Mouse (Mus musculus) hindbrain, postnatal 0 days (tissue): ENCODE measurements at regions not wholly inside any gene's neighbourhood (a gene's known extent, or its start where the extent isn't known, plus 50 kb on each side); places are given as distances from the start of the nearest gene placed in this dataset.

Experiments
- ATAC-seq: fragments of 200-750 bp; cut with Nextera tagmentation; 2 replicates; pipeline ENCODE4 v1.8.0; 2017; ENCODE audit warnings: mild to moderate bottlenecking, moderate TSS enrichment, moderate library complexity
- DNase-seq: peaks from one replicate; pipeline ENCODE4 v3.0.0-alpha.2; 2015; ENCODE audit warnings: low spot score
- H3K27ac ChIP-seq: fragments of 300-500 bp; sonication (generic); 2 replicates; pipeline ENCODE4 v1.5.1; 2014; ENCODE audit warnings: mild to moderate bottlenecking
- H3K27me3 ChIP-seq: fragments of 300-500 bp; sonication (generic); 2 replicates; pipeline ENCODE4 v1.6.1; 2014; ENCODE audit warnings: low read length, mixed read lengths; ENCODE audit not compliant: insufficient read depth
- H3K36me3 ChIP-seq: fragments of 300-500 bp; sonication (generic); 2 replicates; pipeline ENCODE4 v1.6.1; 2014; ENCODE audit warnings: low read length, mixed read lengths; ENCODE audit not compliant: insufficient read depth
- H3K4me1 ChIP-seq: fragments of 300-500 bp; sonication (generic); 2 replicates; pipeline ENCODE4 v1.6.1; 2014; ENCODE audit warnings: antibody characterized with exemption, low read length, mixed read lengths; ENCODE audit not compliant: insufficient read depth
- H3K4me2 ChIP-seq: fragments of 300-500 bp; sonication (generic); 2 replicates; pipeline ENCODE4 v1.6.1; 2014; ENCODE audit warnings: low read depth, mild to moderate bottlenecking, low read length, moderate library complexity, mixed read lengths
- H3K4me3 ChIP-seq: fragments of 300-500 bp; sonication (generic); 2 replicates; pipeline ENCODE4 v1.5.1; 2014; ENCODE audit warnings: low read length
- H3K9ac ChIP-seq: fragments of 300-500 bp; sonication (generic); replicated peaks from 2 replicates; pipeline ENCODE4 v1.6.1; 2014; ENCODE audit warnings: mild to moderate bottlenecking, low read length, moderate library complexity, mixed read lengths
- H3K9me3 ChIP-seq: fragments of 300-500 bp; sonication (generic); 2 replicates; pipeline ENCODE4 v1.6.1; 2016; ENCODE audit warnings: low read length, mixed read lengths
- CTCF ChIP-seq: IDR thresholded peaks from 2 replicates; pipeline ENCODE4 v1.5.1; 2016; ENCODE audit warnings: antibody characterized with exemption, control low read depth, low read depth
- WGBS: fragments of 180-500 bp; shearing (Covaris S2); extraction: QIAGEN DNeasy Blood & Tissue Kit; methylation state at CpG from one replicate; pipeline ENCODE4 v1.1.7; 2014; 5-methylcytosine and 5-hydroxymethylcytosine counted together

DNA sequence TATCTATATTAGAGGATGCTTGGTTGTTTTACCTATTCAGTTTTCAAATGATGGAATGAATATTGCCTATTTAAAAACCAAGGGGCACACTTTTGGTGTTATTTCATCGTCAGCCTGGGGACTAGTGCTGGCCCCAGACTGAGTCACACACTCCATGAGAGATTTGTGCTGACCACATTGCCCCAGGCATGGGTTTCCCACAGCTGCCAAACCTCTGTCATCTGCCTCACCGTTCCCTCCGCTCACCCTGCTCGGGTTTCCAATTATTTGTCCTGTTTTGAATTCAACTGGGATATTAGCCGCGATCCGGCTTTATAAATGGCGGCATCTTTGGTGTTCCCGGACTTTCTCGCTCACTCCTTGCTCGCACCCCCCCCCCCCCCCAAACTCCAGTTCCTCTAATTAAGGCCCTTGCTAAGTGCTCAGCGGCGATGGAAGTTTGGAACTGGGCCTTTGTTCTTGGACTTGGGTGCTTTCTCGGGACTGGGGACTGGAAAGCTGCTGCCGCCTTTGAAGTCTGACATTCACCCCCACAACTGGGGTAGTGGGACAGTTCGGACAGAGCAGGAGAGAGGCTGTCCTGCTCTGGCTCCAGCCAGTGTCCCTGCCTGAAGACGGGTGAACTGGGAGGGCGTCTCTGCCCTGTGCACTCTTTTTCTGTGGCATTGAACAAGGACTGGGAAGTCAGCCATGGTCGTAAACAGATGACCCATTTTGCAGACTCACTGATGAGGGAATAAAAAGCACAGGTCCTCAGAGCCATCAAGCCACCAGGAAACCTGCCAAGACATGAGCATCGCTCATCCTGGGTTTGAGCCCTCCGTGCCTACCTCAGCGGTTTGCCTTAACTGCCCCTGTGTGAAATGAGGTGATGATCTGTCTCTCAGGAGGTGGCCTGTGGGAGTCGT, 67.2 kb upstream of the Mrps22 start:
- WGBS = 70% methylated on average over 23 of the region's 23 CpGs
- no peak for DNase-seq
- no peaks in the 10 kb centered on the region for H3K4me1 ChIP-seq
- H3K4me3 ChIP-seq = no peak overlapping the region
- no peak overlapping the region for H3K4me2 ChIP-seq
- no peak for TF ChIP-seq CTCF
- no peaks in the 10 kb centered on the region for H3K27me3 ChIP-seq
- H3K36me3 ChIP-seq = no peaks in the 10 kb centered on the region
- H3K9me3 ChIP-seq = no peaks in the 10 kb centered on the region
- H3K27ac ChIP-seq = no peak overlapping the region
- ATAC-seq = no peak
- H3K9ac ChIP-seq = no peak overlapping the region

DNA sequence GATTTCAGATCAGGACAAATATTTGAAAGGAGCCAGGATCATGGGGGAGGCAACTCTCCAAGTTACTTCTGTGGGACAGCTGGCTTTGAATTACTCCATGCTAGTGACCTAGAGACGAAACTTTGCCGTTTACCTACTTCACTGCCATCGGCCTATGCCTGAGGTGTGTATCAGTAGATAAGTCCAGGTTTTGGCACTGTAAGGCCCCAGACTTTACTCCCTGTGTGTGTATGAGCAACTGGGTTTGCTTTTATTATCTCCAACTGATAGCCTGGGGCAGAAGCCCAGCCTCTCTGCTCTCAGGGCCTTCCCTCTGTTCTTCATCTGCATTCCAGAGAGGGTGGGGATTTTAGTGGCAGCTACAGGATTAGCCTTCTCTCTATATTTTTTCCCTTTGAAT, 65.6 kb upstream of the Mrps22 start:
- H3K27ac ChIP-seq = no peak overlapping the region
- DNase-seq (no peak), ATAC-seq (no peak)
- 95% methylated on average over 3 of the region's 3 CpGs for WGBS
- no peak overlapping the region for H3K4me3 ChIP-seq
- no peak for TF ChIP-seq CTCF
- no peak overlapping the region for H3K4me2 ChIP-seq
- no peaks in the 10 kb centered on the region for H3K27me3 ChIP-seq
- no peaks in the 10 kb centered on the region for H3K9me3 ChIP-seq
- no peaks in the 10 kb centered on the region for H3K36me3 ChIP-seq
- H3K9ac ChIP-seq = no peak overlapping the region
- no peaks in the 10 kb centered on the region for H3K4me1 ChIP-seq

GRCm38 (mm10) chr9:98663011-98663410, 61.6 kb upstream of the Mrps22 start:
- H3K9ac ChIP-seq = no peak overlapping the region
- DNase-seq = no peak
- no peaks in the 10 kb centered on the region for H3K9me3 ChIP-seq
- no peak overlapping the region for H3K4me2 ChIP-seq
- H3K27me3 ChIP-seq = no peaks in the 10 kb centered on the region
- WGBS = 54% methylated on average over 3 of the region's 3 CpGs
- H3K4me1 ChIP-seq = no peaks in the 10 kb centered on the region
- no peak for TF ChIP-seq CTCF
- H3K4me3 ChIP-seq = no peak overlapping the region
- no peaks in the 10 kb centered on the region for H3K36me3 ChIP-seq
- ATAC-seq = no peak
- no peak overlapping the region for H3K27ac ChIP-seq

GRCm38 (mm10) chr9:98651681-98652080, 50.2 kb upstream of the Mrps22 start:
- no peak for TF ChIP-seq CTCF
- Histone ChIP-seq H3K27me3 (no peaks in the 10 kb centered on the region), H3K27ac (no peak overlapping the region), H3K36me3 (no peaks in the 10 kb centered on the region), H3K9ac (no peak overlapping the region), H3K4me2 (no peak overlapping the region), H3K9me3 (no peaks in the 10 kb centered on the region), H3K4me3 (no peak overlapping the region), H3K4me1 (no peaks in the 10 kb centered on the region)
- DNase-seq = no peak
- WGBS = 71% methylated on average over 2 of the region's 2 CpGs
- ATAC-seq = no peak
